In the genomic region with DNA sequence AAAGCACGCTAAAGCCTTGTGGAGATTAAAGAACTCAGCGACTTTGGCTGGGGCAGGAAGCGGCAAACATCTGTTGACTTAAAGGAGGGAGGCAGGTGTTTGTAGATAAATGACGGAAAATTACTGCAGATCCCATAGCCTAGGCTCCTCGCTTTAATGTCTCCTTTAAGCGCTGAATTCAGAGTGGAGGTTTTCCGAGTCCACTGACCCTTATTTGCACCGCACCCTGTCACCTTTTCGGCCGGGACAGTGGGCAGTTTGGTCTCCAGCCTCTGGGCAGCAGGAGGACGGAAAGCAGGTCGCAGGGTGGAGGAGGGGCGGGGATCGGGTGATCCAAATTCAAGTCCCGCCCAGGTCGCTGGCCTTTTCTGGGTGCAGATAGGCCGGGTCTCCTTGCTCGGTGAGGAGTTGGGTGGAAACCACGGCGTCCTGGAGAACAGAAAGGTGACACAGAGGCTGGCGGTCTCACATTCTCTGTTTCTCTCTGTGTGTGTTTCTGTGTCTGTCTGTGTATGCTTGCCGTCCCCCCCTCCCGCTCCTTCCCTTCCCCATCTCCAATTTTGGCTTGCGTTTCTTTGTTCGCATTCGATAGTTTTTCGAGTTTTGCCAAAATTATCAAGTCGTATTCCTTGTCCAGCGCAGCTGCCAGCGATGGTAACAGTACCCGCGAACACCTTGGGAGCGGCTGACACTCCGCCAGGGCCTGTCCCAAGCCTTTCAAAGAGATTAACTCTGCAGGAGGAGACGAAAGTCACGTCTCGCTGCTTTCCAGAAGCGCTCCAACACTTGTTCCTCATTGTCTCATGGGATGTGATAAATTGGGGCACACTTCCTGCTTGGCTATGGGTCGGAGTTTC, we compare ENCODE assay signal across 8 mouse cellular contexts. TPM values are rescaled to one million over a fixed set of nuclear protein-coding genes. Genes with fewer than 3 reads are reported as not detected.
A peak's percentile ranks its signal among the peaks of the same experiment; 100 is the strongest.
DNase-seq lines count a peak whose midpoint lies in the region; ATAC-seq and TF ChIP-seq lines count a peak whose summit lies in the region.

No protein-coding gene starts in this region.

- no peaks in the 10 kb centered on the region for H3K4me1 ChIP-seq in intestine, postnatal 0 days (replicated peaks; ENCODE audit: control insufficient read depth, insufficient read depth, low read length)
- H3K4me1 ChIP-seq in lung, adult 2 months (ENCODE audit: control insufficient read depth, insufficient read depth, low read length) = peaks cover 5% of the 10 kb centered on the region; the same call in 1 of the 2 replicates
- H3K4me1 ChIP-seq in neural tube, embryonic 15.5 days = peaks cover 20% of the 10 kb centered on the region

- H3K4me3 ChIP-seq in intestine, postnatal 0 days (ENCODE audit: low read depth, low read length) = peak overlapping the region; percentile 42
- H3K4me3 ChIP-seq in lung, adult 2 months (replicated peaks; ENCODE audit: extremely low read depth, low read depth, low read length) = peak overlapping the region; percentile 62
- H3K4me3 ChIP-seq in neural tube, embryonic 15.5 days (replicated peaks) = peak overlapping the region; percentile 50

- WGBS in intestine, postnatal 0 days = under 1% methylated on average over 39 of the region's 39 CpGs
- WGBS in lung, adult 2 months = 1% methylated on average over 39 of the region's 39 CpGs
- WGBS in neural tube, embryonic 15.5 days = under 1% methylated on average over 39 of the region's 39 CpGs

- no peak for TF ChIP-seq CTCF in intestine, postnatal 0 days (IDR thresholded peaks at IDR 0.05; ENCODE audit: low read depth)
- TF ChIP-seq CTCF in lung, adult 2 months (IDR thresholded peaks at IDR 0.05; ENCODE audit: insufficient read depth, low read length) = no peak

- H3K27me3 ChIP-seq in intestine, postnatal 0 days (replicated peaks; ENCODE audit: control insufficient read depth, insufficient read depth, low read length) = no peaks in the 10 kb centered on the region
- H3K27me3 ChIP-seq in neural tube, embryonic 15.5 days (replicated peaks) = peaks cover 45% of the 10 kb centered on the region

- ATAC-seq in intestine, postnatal 0 days = peak; percentile 69
- no peak for ATAC-seq in neural tube, embryonic 15.5 days (ENCODE audit: low FRiP score)

- peak; percentile 32; the same call in 1 of the 2 replicates for TF ChIP-seq POLR2A in lung, adult 2 months (IDR thresholded peaks at IDR 0.05; ENCODE audit: borderline replicate concordance, extremely low read depth, low read depth, low read length)

- no peaks in the 10 kb centered on the region for H3K36me3 ChIP-seq in intestine, postnatal 0 days (ENCODE audit: control insufficient read depth, insufficient read depth)
- no peaks in the 10 kb centered on the region for H3K36me3 ChIP-seq in neural tube, embryonic 15.5 days

- DNase-seq in CD4-positive helper T cell, adult 2 months (ENCODE audit: low read depth, low spot score) = peak; percentile 69
- peak; percentile 87 to 94 for DNase-seq in adrenal gland, adult (ENCODE audit: inconsistent age in 2 of 2, low spot score in 1 of 2)
- peak; percentile 63 for DNase-seq in embryo, embryonic 10.5 days (ENCODE audit: low spot score)
- DNase-seq in heart, adult 11 months = peak; percentile 96
- DNase-seq in lung, adult 2 months = peak; percentile 62
- peak; percentile 55 to 58 for DNase-seq in urinary bladder, postnatal 36 days (ENCODE audit: low spot score in 2 of 2)

- peak overlapping the region; percentile 19; the same call in 1 of the 2 replicates for H3K9ac ChIP-seq in intestine, postnatal 0 days (ENCODE audit: low read depth, low read length)
- H3K9ac ChIP-seq in neural tube, embryonic 15.5 days (replicated peaks) = peak overlapping the region; percentile 41; the same call in 1 of the 2 replicates

- H3K9me3 ChIP-seq in intestine, postnatal 0 days (ENCODE audit: control insufficient read depth) = no peaks in the 10 kb centered on the region
- no peaks in the 10 kb centered on the region; the same call in 1 of the 2 replicates for H3K9me3 ChIP-seq in neural tube, embryonic 15.5 days (replicated peaks)

- no peak overlapping the region for H3K27ac ChIP-seq in intestine, postnatal 0 days (ENCODE audit: low read depth, low read length)
- H3K27ac ChIP-seq in neural tube, embryonic 15.5 days (replicated peaks) = no peak overlapping the region

- H3K4me2 ChIP-seq in intestine, postnatal 0 days (replicated peaks; ENCODE audit: low read depth) = peak overlapping the region; percentile 84
- peak overlapping the region; percentile 96 for H3K4me2 ChIP-seq in neural tube, embryonic 15.5 days

RNA-seq across cellular contexts. Expression of a gene that starts 11.9 kb away (rescaled TPM):
- 18.2 and 20.2 TPM in 2 replicates for polyA plus RNA-seq in intestine, postnatal 0 days (2015; fragmentation: Nextera tagmentation; extraction: Ambion mirVana)
- polyA plus RNA-seq in lung, adult 2 months (2012; rRNA removed) = 9.3 and 23.0 TPM in 2 replicates
- 11.2 and 15.7 TPM in 2 replicates for polyA plus RNA-seq in neural tube, embryonic 15.5 days (2015; fragmentation: Nextera tagmentation; extraction: Ambion mirVana)
